Mouse (Mus musculus) liver, embryonic 14.5 days (tissue): ENCODE measurements around the gene Ankrd31.

Source experiments
- CTCF ChIP-seq: IDR thresholded peaks from 2 replicates; pipeline ENCODE4 v1.5.1; 2016; ENCODE audit warnings: antibody characterized with exemption, low read depth, control low read depth
- EP300 ChIP-seq: IDR thresholded peaks from 2 replicates; pipeline ENCODE4 v1.6.1; 2016; ENCODE audit warnings: antibody characterized with exemption, low read depth

DNA sequence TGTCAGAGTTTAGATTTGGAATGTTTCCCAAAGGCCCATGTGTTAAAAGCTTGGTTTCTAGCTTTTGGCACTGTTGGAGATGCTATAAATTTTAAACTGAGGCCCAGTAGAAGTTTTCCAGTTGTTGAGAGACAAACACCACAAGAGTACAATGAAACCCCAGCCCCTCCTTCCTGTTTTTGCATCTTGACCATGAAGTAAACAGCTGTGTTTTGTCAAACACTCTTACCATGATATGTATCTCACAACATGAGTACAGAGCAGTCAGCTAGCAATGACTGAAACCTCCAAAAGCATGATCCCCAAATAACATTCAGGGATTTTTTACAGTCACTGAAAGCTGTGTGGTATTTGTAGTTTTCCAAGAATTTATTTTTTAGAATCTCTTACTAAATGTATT, 126.0 kb downstream of the Ankrd31 start:
- no peak for TF ChIP-seq CTCF
- no peak for TF ChIP-seq EP300
